Mouse (Mus musculus) C2C12 (cell line): ENCODE data around the gene Mogat1.

ENCODE experiments used
- CTCF ChIP-seq: IDR thresholded peaks from one replicate; pipeline ENCODE4 v1.5.1; 2011; ENCODE audit not compliant: control insufficient read depth, insufficient read depth, insufficient read length
- FOSL1 ChIP-seq: IDR thresholded peaks from one replicate; pipeline ENCODE4 v1.8.0; 2011; ENCODE audit warnings: mild to moderate bottlenecking, low read length; ENCODE audit not compliant: poor library complexity, insufficient read depth, severe bottlenecking
- MAX ChIP-seq: IDR thresholded peaks from one replicate; pipeline ENCODE4 v1.6.1; 2011; ENCODE audit warnings: mild to moderate bottlenecking, control low read depth
- MYOD1 ChIP-seq: IDR thresholded peaks from one replicate; pipeline ENCODE4 v1.6.1; 2011; ENCODE audit warnings: low read depth; ENCODE audit not compliant: control insufficient read depth, insufficient read length
- MYOG ChIP-seq: IDR thresholded peaks from one replicate; pipeline ENCODE4 v1.6.1; 2011; ENCODE audit not compliant: control insufficient read depth, insufficient read length; ENCODE audit errors: extremely low read depth
- USF1 ChIP-seq: IDR thresholded peaks from one replicate; pipeline ENCODE4 v1.6.1; 2011; ENCODE audit warnings: low read depth, mild to moderate bottlenecking, control low read depth, moderate library complexity

GRCm38 (mm10) chr1:78534428-78535150 is 23.8 kb downstream of the Mogat1 start:
- TF ChIP-seq MYOD1 (no peak), MYOG (no peak), FOSL1 (no peak), CTCF (no peak), USF1 (no peak), MAX (no peak)
